Mouse (Mus musculus) C2C12 (cell line): ENCODE measurements around the gene Kcnh1. TPM values are rescaled to one million over a fixed set of nuclear protein-coding genes. Genes with fewer than 3 reads are reported as not detected.

ENCODE experiments used
- H3K27me3 ChIP-seq: one replicate; pipeline ENCODE4 v1.6.1; 2011; ENCODE audit not compliant: control insufficient read depth, insufficient read depth, insufficient read length
- H3K36me3 ChIP-seq: one replicate; pipeline ENCODE4 v1.6.1; 2011; ENCODE audit not compliant: control insufficient read depth, insufficient read depth
- H3K4me3 ChIP-seq: one replicate; pipeline ENCODE4 v1.5.1; 2011; ENCODE audit warnings: mild to moderate bottlenecking, control low read depth; ENCODE audit not compliant: poor library complexity, insufficient read depth, severe bottlenecking
- H3K79me2 ChIP-seq: one replicate; pipeline ENCODE4 v1.6.1; 2011; ENCODE audit not compliant: control insufficient read depth, insufficient read depth
- H3K79me3 ChIP-seq: one replicate; pipeline ENCODE4 v1.6.1; 2011; ENCODE audit warnings: low read depth, control low read depth
- H3ac ChIP-seq: one replicate; pipeline ENCODE3; 2011; ENCODE audit warnings: low read depth; ENCODE audit not compliant: control insufficient read depth, insufficient read length
- CEBPB ChIP-seq: IDR thresholded peaks from one replicate; pipeline ENCODE4 v1.6.1; 2011; ENCODE audit warnings: low read depth, mild to moderate bottlenecking, control low read depth, moderate library complexity
- CTCF ChIP-seq: IDR thresholded peaks from one replicate; pipeline ENCODE4 v1.5.1; 2011; ENCODE audit not compliant: control insufficient read depth, insufficient read depth, insufficient read length
- FOSL1 ChIP-seq: IDR thresholded peaks from one replicate; pipeline ENCODE4 v1.8.0; 2011; ENCODE audit warnings: mild to moderate bottlenecking, low read length; ENCODE audit not compliant: poor library complexity, insufficient read depth, severe bottlenecking
- MAX ChIP-seq: IDR thresholded peaks from one replicate; pipeline ENCODE4 v1.6.1; 2011; ENCODE audit warnings: mild to moderate bottlenecking, control low read depth
- MYOD1 ChIP-seq: IDR thresholded peaks from one replicate; pipeline ENCODE4 v1.6.1; 2011; ENCODE audit warnings: low read depth; ENCODE audit not compliant: control insufficient read depth, insufficient read length
- MYOG ChIP-seq: IDR thresholded peaks from one replicate; pipeline ENCODE4 v1.6.1; 2011; ENCODE audit not compliant: control insufficient read depth, insufficient read length; ENCODE audit errors: extremely low read depth
- USF1 ChIP-seq: IDR thresholded peaks from one replicate; pipeline ENCODE4 v1.6.1; 2011; ENCODE audit warnings: low read depth, mild to moderate bottlenecking, control low read depth, moderate library complexity
- polyA plus RNA-seq: library from polyadenylated mRNA; unstranded; fragments of >200 nt; fragmentation: generic; extraction: Trizol; gene quantifications from one replicate; pipeline ENCODE4 v1.2.1, GENCODE M21; 2012; ENCODE audit warnings: missing spikeins

Kcnh1 gene
- polyA plus RNA-seq, 1 experiment = 0.04 TPM

GRCm38 (mm10) chr1:192416241-192416821 is 225.8 kb downstream of the Kcnh1 start:
- no peak overlapping the region for H3ac ChIP-seq
- no peaks in the 10 kb centered on the region for H3K27me3 ChIP-seq
- no peaks in the 10 kb centered on the region for H3K79me2 ChIP-seq
- no peaks in the 10 kb centered on the region for H3K79me3 ChIP-seq
- H3K36me3 ChIP-seq = no peaks in the 10 kb centered on the region
- no peak for TF ChIP-seq MAX
- TF ChIP-seq CTCF = no peak
- no peak for TF ChIP-seq CEBPB
- no peak for TF ChIP-seq USF1
- TF ChIP-seq MYOG = no peak
- no peak for TF ChIP-seq MYOD1
- TF ChIP-seq FOSL1 = no peak
- no peak overlapping the region for H3K4me3 ChIP-seq

DNA sequence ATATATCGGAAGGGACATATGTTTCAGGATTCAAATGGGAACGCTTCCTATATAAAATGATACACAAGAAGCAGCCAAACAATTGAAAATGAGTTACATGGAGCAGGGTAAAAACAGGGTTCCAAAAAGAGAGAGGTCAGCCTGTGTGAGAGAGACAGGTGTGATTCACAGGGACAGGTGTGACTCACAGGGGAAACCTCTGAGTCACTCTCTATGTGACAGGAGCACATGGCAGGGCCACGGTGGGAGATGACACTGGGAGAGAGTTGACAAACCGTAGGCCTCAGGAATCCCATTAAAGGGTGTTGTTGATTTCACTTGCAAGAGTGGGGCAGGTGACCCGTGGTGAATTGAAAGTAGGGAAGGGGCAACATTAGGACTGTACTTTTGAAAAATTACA is 228.6 kb downstream of the Kcnh1 start:
- no peak overlapping the region for H3ac ChIP-seq

DNA sequence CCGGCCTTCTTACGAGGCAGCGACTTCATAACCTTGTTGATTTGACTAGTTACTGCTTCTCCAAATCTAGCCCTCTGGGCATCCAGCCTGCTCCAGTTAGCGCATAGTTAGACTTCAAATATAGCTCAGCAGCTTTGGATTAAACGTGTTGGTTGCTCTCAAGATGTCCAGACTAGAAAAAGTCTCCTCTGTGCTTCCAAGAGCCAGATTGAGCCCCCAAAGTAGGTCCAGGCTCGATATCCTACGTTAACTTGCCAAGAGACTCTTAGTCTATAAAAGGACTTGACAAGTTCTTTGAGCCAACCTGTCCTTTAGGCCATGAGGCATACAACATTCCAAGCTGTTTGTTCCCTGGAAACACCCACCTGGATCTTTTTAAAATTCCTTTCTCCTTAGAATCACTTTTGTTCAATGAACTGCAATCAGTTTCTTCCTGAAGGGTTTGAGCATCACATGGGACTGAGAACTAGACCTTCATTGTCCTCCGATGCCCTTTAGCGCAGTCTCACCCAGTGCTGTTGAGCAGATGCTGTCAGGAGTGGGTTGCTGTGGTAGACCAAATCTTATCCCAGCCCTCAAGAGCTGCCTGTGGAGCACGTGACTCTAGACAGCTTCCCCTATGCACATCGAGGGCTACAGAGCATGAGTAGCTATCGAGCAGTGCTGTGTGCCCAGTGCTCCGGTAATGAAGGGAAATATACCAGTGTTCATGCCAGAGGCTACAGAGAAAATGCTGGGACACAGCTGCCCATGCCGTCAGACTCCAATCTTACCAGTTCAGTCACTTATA is 231.0 kb downstream of the Kcnh1 start:
- TF ChIP-seq CTCF (no peak), MYOG (no peak), FOSL1 (no peak), CEBPB (no peak), MYOD1 (no peak), MAX (no peak), USF1 (no peak)
- H3ac ChIP-seq = no peak overlapping the region
- H3K4me3 ChIP-seq = no peak overlapping the region
- no peaks in the 10 kb centered on the region for H3K36me3 ChIP-seq
- no peaks in the 10 kb centered on the region for H3K79me3 ChIP-seq
- no peaks in the 10 kb centered on the region for H3K79me2 ChIP-seq
- no peaks in the 10 kb centered on the region for H3K27me3 ChIP-seq

More for the DNA sequence above, 228.6 kb downstream of the Kcnh1 start:
- Histone ChIP-seq H3K79me2 (no peaks in the 10 kb centered on the region), H3K79me3 (no peaks in the 10 kb centered on the region), H3K4me3 (no peak overlapping the region), H3K27me3 (no peaks in the 10 kb centered on the region), H3K36me3 (no peaks in the 10 kb centered on the region)
- TF ChIP-seq MYOG (no peak), CTCF (no peak), MYOD1 (no peak), MAX (no peak), FOSL1 (no peak), USF1 (no peak), CEBPB (no peak)

DNA sequence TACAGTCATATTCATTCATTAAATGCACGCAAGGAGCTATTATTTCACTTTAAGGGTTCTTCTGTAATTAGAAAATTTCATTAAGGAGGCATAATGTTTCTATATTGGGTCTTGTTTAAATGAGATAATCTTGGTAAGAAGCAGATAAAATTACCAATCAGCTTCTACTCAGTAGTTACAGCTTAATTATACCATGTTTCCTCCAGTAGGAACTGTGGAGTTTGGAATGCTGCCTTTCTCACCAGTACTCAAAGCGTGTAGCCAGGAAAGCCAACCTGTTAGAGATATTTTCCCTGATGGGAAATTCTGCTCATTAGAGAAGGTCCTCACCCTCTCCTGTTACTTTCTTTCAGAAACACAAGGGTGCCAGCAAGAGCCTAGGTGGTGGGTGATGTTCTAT is 240.8 kb downstream of the Kcnh1 start:
- Histone ChIP-seq H3K79me3 (no peaks in the 10 kb centered on the region), H3K36me3 (no peaks in the 10 kb centered on the region), H3K4me3 (no peak overlapping the region), H3K79me2 (no peaks in the 10 kb centered on the region), H3ac (no peak overlapping the region), H3K27me3 (no peaks in the 10 kb centered on the region)
- TF ChIP-seq FOSL1 = no peak
- TF ChIP-seq CTCF = no peak
- no peak for TF ChIP-seq MYOD1
- no peak for TF ChIP-seq MAX
- TF ChIP-seq MYOG = no peak
- no peak for TF ChIP-seq CEBPB
- no peak for TF ChIP-seq USF1

DNA sequence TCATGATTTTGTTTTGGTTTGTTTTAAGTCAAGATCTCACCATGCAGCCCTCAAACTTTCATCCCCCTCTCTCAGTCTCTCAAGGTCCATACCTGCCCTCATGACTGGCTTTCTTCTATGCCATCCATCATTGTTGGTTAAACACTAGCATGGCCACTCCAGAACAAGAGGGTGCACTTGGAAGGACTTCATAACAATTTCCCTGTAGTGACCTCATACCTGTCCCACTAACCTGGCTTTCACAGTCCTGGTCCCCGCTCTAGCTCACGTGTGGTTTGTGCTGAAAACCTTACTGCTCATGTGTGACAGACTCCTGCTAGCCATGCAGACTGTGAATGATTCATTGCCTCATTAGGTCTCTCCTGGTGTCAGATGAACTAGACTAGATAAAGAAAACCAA is 244.9 kb downstream of the Kcnh1 start:
- Histone ChIP-seq H3K79me2 (no peaks in the 10 kb centered on the region), H3K27me3 (no peaks in the 10 kb centered on the region), H3K36me3 (no peaks in the 10 kb centered on the region), H3K79me3 (no peaks in the 10 kb centered on the region), H3K4me3 (no peak overlapping the region), H3ac (no peak overlapping the region)
- TF ChIP-seq MYOG (no peak), CTCF (no peak), FOSL1 (no peak), USF1 (no peak), MAX (no peak), MYOD1 (no peak), CEBPB (no peak)
